Mouse (Mus musculus) kidney, adult 9 months (tissue): ENCODE measurements around the gene Kank4.
A peak's percentile ranks its signal among the peaks of the same experiment; 100 is the strongest.
"Not testable (repeated sequence)": the region's sequence is repeated elsewhere in the genome, so short reads cannot be mapped to it uniquely, and the experiment has no call there.

Experiments used
- DNase-seq: peaks from one replicate; pipeline ENCODE4 v3.0.0; 2022

Kank4 gene

GRCm38 (mm10) chr4:98826701-98827100 lies 9.4 kb upstream of the Kank4 start:
- no peak for DNase-seq

DNA sequence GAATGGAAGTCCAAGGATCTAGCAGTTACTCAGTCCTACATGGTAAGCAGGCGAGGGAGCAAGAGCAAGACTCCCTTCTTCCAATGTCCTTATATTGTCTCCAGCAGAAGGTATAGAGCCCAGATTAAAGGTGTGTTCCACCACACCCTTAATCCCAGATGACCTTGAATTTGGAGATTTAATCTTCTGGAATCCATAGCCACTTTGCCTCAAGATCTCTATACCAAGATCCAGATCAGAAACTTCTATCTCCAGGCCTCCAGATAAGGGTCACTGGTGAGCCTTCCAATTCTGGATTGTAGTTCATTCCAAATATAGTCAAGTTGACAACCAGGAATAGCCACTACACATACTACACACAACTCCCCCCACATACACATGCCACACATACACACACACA lies 6.4 kb upstream of the Kank4 start, which contains the start of gene I0C0044D17Rik:
Gene I0C0044D17Rik (minus strand): TSS at position 101 of the 400 bp plus-strand sequence.
- not testable (repeated sequence) for DNase-seq

DNA sequence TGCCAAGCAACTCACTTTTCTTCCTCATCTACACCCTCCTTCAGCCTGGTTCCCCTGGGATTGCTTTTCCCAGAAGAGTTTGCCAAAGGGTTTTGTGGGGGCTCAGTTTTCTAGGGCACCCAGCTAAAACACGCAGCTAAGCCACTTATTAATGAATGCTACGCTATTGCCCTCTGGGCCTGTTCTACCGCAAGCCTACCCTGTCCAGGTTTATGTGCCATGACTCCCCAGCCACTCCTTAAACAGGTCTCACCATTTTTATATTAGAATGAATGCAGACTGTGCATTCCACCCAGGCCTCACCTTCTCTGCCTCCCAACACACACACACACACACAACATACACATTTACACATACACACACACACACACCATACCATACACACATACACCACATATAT lies 5.7 kb upstream of the Kank4 start:
- no peak for DNase-seq

GRCm38 (mm10) chr4:98822478-98822877 lies 5.1 kb upstream of the Kank4 start:
- DNase-seq, result no peak

GRCm38 (mm10) chr4:98819216-98819755 lies 1.9 kb upstream of the Kank4 start:
- DNase-seq, result no peak

GRCm38 (mm10) chr4:98816807-98817183 lies 542 bp downstream of the Kank4 start:
- no peak for DNase-seq

GRCm38 (mm10) chr4:98806306-98806705 lies 11.0 kb downstream of the Kank4 start:
- DNase-seq, result peak; percentile 36

DNA sequence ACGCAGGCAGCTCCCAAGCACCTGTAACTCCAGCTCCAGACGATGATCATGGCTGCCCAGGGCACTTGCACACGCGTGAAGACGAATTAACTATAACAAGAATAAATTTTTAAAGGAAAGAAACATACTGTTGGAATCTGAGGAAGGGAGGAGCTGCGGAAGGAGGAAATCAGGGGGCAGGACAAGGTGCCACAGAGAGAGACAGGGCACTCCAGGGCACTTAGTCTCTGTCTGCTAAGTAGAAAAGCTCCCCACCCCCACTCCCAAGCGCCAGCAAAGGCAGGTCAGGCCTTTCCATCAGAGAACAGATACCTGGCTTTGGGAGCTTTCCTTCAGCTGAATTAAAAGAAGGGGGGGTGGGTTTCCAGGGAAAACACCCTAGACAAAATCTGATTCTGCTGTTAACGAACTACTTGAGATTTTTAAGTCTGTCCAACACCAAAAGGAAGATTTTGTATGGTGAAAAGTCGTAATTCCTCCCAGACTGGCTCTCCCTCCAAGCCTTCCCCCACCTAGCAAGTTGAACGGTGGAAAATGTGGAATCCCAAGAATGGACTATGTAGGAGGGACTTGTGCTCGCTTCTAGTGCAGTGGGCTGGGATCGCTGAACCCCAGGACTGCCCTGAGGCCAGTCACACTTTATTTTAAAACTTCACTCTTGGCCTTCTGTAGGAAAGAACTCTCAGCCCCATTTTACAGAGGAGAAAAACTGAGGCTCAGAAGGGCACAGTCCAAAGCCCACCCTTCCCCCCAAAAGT lies 11.9 kb downstream of the Kank4 start:
- no peak for DNase-seq

DNA sequence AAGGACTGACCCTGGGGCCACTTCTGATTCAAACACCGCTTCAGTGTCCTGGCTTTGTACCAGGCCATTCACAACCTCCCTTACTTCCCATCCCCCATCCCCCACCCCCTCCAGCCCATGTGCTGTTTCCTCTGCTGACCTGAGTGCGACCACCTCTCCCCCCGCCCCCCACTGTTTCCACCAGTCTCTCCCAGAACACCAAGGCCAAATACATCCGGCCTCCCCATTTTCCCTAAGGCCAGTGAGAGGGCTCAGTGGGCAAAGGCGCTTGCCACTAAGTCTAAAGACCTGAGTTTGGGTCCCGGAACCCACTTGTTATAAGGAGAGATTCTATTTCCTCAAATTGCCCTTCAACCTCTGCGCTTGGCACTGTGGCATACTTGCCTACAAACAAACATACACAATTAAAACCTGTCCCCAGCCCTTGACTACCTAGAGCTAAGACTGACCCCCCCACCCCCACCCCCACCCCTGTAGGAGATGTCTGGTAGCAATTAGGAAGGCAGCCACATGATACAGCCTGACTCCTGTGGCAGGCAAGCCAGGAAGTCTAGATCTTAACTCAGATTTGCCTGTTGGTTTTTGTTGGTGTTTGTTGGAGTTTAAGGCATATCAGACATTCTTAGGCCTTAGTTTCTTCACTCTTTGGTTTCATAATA lies 12.7 kb downstream of the Kank4 start:
- DNase-seq, result no peak

DNA sequence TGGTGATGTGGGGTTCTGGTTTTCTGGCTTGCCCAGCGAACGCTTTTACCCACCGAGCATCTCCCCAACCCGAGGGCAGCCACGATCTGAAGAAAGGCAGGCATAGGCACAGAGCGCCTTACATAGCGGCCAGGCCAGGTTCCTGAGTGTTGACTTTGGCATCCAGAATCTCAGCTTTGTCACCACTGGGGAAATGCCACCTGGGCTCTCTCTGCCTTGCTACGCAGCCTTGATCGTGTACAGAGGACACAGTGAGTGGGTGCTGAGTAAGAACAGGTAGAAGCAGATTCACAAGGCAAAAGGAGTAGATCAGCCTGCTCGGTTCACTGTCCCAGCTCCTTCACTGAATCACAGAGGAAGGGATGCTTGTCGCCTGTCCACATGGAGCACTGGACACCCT lies 15.6 kb downstream of the Kank4 start:
- DNase-seq, result no peak

- no peak for DNase-seq
Measured at GRCm38 (mm10) chr4:98800824-98801223, 16.5 kb downstream of the Kank4 start.

DNA sequence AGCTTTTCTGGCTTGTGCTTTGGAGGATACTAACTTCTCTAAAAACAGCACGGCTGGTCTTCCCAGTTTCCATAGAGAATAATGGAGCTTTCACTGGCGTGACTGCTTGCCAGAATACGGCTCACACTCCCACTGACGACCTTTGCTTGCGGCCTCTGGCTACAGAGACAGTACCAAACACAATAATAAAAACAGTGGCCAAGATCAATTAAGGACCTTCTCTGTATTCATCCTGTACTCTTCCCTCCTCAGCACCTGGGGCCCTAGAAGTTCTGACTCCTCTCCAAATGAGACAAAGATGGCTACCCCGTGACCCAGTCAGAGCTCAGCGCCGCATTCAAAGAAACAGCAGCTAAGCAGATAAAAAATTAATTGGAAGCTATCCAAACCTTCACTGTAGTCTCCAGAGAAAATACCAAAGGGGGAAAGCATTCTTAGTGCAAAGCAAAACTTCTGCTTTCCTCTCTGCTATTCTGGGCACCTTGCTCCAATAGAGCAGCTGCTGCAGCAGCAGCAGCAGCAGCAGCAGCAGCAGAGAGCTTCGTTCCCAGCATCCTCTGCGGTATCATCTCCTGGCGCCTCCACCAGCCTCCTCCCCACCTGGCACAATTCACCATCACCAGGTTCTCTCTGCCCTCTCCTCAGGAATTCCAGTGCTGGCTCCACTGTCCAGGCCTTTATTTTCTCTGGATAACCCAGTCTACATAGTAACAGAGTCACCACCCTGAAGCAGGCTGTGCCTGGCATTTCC lies 20.6 kb downstream of the Kank4 start:
- no peak for DNase-seq

GRCm38 (mm10) chr4:98795241-98795640 lies 22.1 kb downstream of the Kank4 start:
- DNase-seq, result no peak

DNA sequence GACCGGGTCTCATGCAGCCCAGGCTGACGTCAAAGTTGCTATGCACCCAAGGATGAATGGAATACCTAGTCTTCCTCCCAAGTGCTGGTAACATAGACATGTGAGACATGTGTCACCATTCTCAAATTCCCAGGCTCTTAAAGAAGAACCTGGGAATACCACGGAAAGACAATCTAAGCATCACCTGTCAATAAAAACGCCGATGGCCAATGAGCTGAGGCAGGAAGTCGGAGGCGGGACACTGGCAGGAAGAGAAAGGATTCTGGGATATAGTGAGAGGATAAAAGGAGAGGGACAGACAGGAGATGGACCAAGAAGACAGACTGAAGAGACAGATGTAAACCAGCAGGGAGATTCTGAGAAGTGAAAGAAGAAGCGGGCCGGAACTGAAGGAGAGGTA lies 23.9 kb downstream of the Kank4 start:
- DNase-seq, result no peak

DNA sequence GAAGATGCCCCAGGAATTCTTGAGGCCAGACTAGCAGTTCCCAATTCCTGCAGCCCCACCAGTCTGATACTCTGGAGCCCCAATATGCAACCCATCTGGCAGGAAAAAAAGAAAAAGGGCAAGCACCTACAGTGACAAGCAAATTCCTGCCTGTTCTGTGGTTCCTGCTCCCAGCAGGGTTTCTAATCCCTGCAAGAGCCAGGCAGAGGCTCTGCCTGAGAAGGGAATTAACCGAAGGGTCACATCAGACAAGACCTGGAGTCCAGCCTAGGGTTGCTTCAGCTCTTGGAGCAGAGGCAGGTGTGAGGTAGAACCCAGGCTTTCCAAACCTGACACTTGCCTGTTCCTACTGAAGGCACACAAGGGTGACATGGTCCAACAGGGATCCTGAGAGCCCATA lies 26.6 kb downstream of the Kank4 start:
- no peak for DNase-seq

DNA sequence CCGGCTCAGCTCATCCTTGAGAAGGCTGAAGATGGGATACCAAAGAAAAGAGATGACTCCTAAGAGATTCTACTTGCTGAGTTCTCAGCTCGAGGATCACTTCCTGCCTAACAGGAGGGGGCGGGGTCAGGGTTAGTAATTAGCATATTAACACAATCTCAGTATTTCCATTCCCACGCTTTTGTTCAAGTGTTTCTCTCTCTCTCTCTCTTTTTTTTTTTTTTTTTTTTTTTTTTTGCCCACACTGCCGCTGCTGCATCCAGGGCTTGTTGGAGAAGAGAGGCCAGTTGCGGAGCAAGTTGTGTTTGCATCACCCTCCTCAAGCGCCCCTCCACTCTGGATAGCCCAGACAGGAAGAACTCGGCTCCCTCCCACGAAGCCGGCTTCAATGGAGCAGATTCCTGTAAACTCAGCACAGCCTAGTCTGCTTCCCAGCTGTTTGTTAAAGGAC lies 27.5 kb downstream of the Kank4 start:
- DNase-seq, result peak; percentile 11

DNA sequence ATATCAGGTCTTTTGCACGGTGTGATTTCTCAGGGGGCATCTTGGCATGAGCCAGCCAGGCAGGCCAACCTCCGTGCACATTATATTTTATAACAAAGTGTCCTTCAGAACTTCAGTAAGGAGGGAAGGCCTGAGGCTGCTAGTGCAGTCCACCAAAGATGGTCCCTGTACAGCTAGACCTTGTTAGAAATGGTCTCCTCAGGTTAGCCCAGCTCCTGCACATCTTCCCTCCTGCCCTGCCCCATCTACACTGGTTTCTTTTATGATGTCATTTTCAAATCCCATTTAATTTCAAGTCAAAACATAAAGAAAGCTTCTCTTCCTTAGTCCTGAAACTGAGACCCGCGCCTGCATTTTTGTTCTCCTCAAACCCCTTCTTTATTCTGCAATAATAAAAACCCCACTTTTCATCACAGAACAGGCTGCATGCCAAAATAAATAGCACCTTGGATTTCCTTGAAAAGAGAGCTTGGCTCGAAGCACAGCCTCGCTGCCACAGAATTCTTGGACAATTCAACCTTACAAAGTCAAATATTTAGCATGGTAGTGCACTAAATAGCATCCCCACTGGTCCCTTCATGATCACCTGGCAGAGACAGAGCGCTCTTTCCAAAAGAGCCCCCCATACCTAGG lies 28.1 kb downstream of the Kank4 start:
- DNase-seq, result no peak

DNA sequence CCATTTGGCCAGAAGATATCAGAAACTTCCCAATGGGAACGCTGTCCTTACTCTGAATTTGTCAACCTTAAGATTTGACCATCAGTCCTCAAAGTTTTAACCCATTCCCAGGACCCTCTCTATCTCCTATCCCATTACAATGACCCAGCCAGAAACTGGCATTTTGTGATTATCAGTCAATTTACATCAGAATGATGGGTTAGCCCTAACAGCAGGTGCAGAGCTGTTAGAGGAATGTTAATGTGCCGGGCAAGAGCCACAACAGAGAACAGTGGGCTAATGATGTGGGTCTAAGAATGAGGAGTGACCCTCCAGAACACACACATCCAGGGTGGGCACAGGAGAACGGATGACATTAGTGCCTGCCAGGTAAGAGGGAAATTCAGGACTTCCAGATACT lies 31.1 kb downstream of the Kank4 start:
- DNase-seq, result no peak

GRCm38 (mm10) chr4:98785851-98786250 lies 31.5 kb downstream of the Kank4 start:
- DNase-seq, result no peak

DNA sequence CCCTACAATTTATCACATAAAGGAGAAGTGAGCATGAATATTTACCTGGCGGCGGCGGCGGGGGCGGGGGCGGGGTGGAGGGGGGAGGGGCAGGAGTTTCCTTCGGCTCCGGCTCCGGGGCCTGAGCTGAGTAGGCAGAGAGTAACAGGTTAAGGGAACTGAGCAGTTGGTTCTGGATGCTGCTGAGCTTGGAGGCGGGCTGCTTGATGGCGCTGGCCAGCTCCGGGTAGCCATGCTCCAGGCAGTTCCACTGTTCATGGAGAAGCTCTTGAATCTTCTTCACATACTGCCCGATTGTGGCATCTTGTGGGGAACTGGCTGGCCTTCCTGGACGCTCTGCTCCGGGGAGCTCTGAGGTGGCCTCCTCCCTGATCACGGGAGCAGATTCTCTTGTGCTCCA lies 39.1 kb downstream of the Kank4 start:
- no peak for DNase-seq

- no peak for DNase-seq
Measured at GRCm38 (mm10) chr4:98777464-98777863, 39.9 kb downstream of the Kank4 start.

- DNase-seq, result no peak
Measured at GRCm38 (mm10) chr4:98776721-98777427, 40.5 kb downstream of the Kank4 start.
